Mouse (Mus musculus) embryo, embryonic 11.5 days (tissue): ENCODE measurements around the gene Pfn1.

Source experiments
- DNase-seq: peaks from one replicate; pipeline ENCODE4 v3.0.0-alpha.2; 2012; ENCODE audit warnings: low read depth, low spot score

Gene Pfn1

GRCm38 (mm10) chr11:70637764-70638163 lies 16.7 kb downstream of the Pfn1 start:
- no peak for DNase-seq

- no peak for DNase-seq
Observed at GRCm38 (mm10) chr11:70635601-70636000, 18.8 kb downstream of the Pfn1 start.

GRCm38 (mm10) chr11:70630129-70630528 lies 24.3 kb downstream of the Pfn1 start:
- DNase-seq: no peak

- no peak for DNase-seq
Observed at GRCm38 (mm10) chr11:70629557-70629956, 24.9 kb downstream of the Pfn1 start.

- DNase-seq: no peak
Observed at GRCm38 (mm10) chr11:70628431-70628830, 26.0 kb downstream of the Pfn1 start.

GRCm38 (mm10) chr11:70626877-70627276 lies 27.6 kb downstream of the Pfn1 start:
- DNase-seq: no peak

- DNase-seq: peak; percentile 30
Observed at GRCm38 (mm10) chr11:70625473-70625872, 29.0 kb downstream of the Pfn1 start.

- DNase-seq: no peak
Observed at GRCm38 (mm10) chr11:70623053-70623742, 31.2 kb downstream of the Pfn1 start.

- DNase-seq: no peak
Observed at GRCm38 (mm10) chr11:70621972-70622814, 32.3 kb downstream of the Pfn1 start.

GRCm38 (mm10) chr11:70619101-70619500 lies 35.3 kb downstream of the Pfn1 start, which contains the start of gene Chrne:
Gene Chrne (minus strand): TSS chr11:70619216.
- DNase-seq: no peak

GRCm38 (mm10) chr11:70615516-70616093 lies 38.8 kb downstream of the Pfn1 start, which contains the start of gene 4930544D05Rik:
Gene 4930544D05Rik (plus strand): TSS chr11:70615848.
- no peak for DNase-seq

- DNase-seq: peak; percentile 30
Observed at GRCm38 (mm10) chr11:70615074-70615473, 39.4 kb downstream of the Pfn1 start.

- no peak for DNase-seq
Observed at GRCm38 (mm10) chr11:70612505-70612904, 41.9 kb downstream of the Pfn1 start.

- no peak for DNase-seq
Observed at GRCm38 (mm10) chr11:70610752-70611151, 43.7 kb downstream of the Pfn1 start.

- no peak for DNase-seq
Observed at GRCm38 (mm10) chr11:70608381-70609066, 45.9 kb downstream of the Pfn1 start.

GRCm38 (mm10) chr11:70607611-70608010 lies 46.8 kb downstream of the Pfn1 start:
- DNase-seq: no peak

GRCm38 (mm10) chr11:70606717-70607116 lies 47.7 kb downstream of the Pfn1 start:
- no peak for DNase-seq

- peak; percentile 61 for DNase-seq
Observed at GRCm38 (mm10) chr11:70605024-70605566, 49.3 kb downstream of the Pfn1 start.
